Mouse (Mus musculus) ES-E14 (cell line): ENCODE results near the gene Syt12. TPM values are rescaled to one million over a fixed set of nuclear protein-coding genes. Genes with fewer than 3 reads are reported as not detected.

Experiments used
- DNase-seq: peaks from one replicate; pipeline ENCODE4 v3.0.0-alpha.2; 2013; ENCODE audit warnings: low read depth, low spot score
- H3K27ac ChIP-seq: 2 replicates; pipeline ENCODE4 v1.5.1; 2012; ENCODE audit warnings: low read depth, mild to moderate bottlenecking, low read length, moderate library complexity, mixed read lengths; ENCODE audit not compliant: poor library complexity, insufficient read depth, severe bottlenecking
- H3K36me3 ChIP-seq: 2 replicates; pipeline ENCODE4 v1.6.1; 2012; ENCODE audit warnings: mild to moderate bottlenecking, low read length, moderate library complexity, mixed read lengths; ENCODE audit not compliant: control insufficient read depth, poor library complexity, insufficient read depth, severe bottlenecking
- H3K4me1 ChIP-seq, 2 experiments: fragments of 150-350 bp in 1 of 2; sonication (generic) in 1 of 2; 2 replicates each; pipeline ENCODE4 v1.6.1; 2012; ENCODE audit warnings: low read length in 2 of 2, mild to moderate bottlenecking in 1 of 2, mixed read lengths in 1 of 2; ENCODE audit not compliant: control insufficient read depth in 2 of 2, insufficient read depth in 2 of 2, poor library complexity in 1 of 2
- H3K4me3 ChIP-seq, 2 experiments: fragments of 150-350 bp in 1 of 2; sonication (generic) in 1 of 2; 2 replicates each; pipeline ENCODE4 v1.5.1; 2012; ENCODE audit warnings: low read length in 2 of 2, low read depth in 1 of 2, mild to moderate bottlenecking in 1 of 2, mixed read lengths in 1 of 2; ENCODE audit not compliant: insufficient read depth in 1 of 2, poor library complexity in 1 of 2, severe bottlenecking in 1 of 2
- H3K9ac ChIP-seq: 2 replicates; pipeline ENCODE4 v1.6.1; 2012; ENCODE audit warnings: low read depth, mild to moderate bottlenecking, low read length, mixed read lengths; ENCODE audit not compliant: poor library complexity, insufficient read depth, severe bottlenecking
- H3K9me3 ChIP-seq: fragments of 150-350 bp; sonication (generic); 2 replicates; pipeline ENCODE4 v1.6.1; 2012; ENCODE audit warnings: low read depth, mild to moderate bottlenecking, low read length; ENCODE audit not compliant: control insufficient read depth, insufficient read depth
- CHD2 ChIP-seq: IDR thresholded peaks from 2 replicates; pipeline ENCODE4 v1.6.1; 2014; ENCODE audit warnings: mild to moderate bottlenecking, low read depth, low read length, inconsistent platforms
- HCFC1 ChIP-seq: IDR thresholded peaks from 2 replicates; pipeline ENCODE4 v1.6.1; 2012; ENCODE audit warnings: low read length, inconsistent platforms, borderline replicate concordance; ENCODE audit not compliant: insufficient read depth
- MAFK ChIP-seq: IDR thresholded peaks from 2 replicates; pipeline ENCODE4 v1.6.1; 2014; ENCODE audit warnings: mild to moderate bottlenecking, low read depth, low read length, inconsistent platforms; ENCODE audit not compliant: insufficient read depth
- ZC3H11A ChIP-seq: IDR thresholded peaks from 2 replicates; pipeline ENCODE4 v1.6.1; 2012; ENCODE audit warnings: low read depth, mild to moderate bottlenecking, inconsistent platforms, low read length, borderline replicate concordance
- ZNF384 ChIP-seq: IDR thresholded peaks from 2 replicates; pipeline ENCODE4 v1.6.1; 2012; ENCODE audit warnings: low read depth, low read length, inconsistent platforms
- in situ Hi-C, 2 experiments: fragments of 600-800 bp; cut with MboI; formaldehyde crosslinking; loops; one replicate each; pipeline ENCODE4 v1.15.1; 2025; ENCODE audit warnings: low sequenced_read_pairs in 2 of 2, inconsistent platforms in 1 of 2; ENCODE audit not compliant: unreplicated experiment in 2 of 2
- total RNA-seq: library from RNA; depleted of rRNA; stranded (reverse); fragments of 300-350 nt; gene quantifications from 2 replicates; pipeline ENCODE4 v1.2.3, GENCODE M21; 2012

The Syt12 gene
- total RNA-seq, 1 experiment: 0.58 TPM

DNA sequence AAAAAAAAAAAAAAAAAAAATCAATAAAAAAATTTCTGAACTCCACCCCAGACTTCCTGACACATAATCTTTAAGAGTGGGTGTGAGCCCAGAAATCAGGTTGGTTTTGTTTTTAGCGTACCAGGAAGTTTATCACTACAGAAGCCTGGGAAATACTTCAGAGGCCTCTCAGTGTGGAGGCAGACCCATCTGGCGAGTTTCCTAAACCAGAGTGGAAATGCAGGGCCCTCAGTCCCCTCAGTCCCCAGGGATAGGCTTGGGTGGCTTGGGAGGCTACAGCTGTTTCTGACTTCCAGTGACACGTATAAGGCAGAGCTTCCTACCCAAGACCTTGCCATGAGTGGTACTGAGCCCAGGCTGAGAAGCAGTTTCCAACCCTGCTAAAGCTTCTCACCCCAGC is 30.5 kb upstream of the Syt12 start:
- Histone ChIP-seq H3K4me3 (no peak overlapping the region), H3K36me3 (no peaks in the 10 kb centered on the region), H3K9ac (no peak overlapping the region), H3K9me3 (no peaks in the 10 kb centered on the region), H3K4me1 (0 out of 4 replicates have a peak, but pooled peaks cover 0 to 2% of the 10 kb centered on the region in 2 experiments), H3K27ac (no peak overlapping the region)
- in situ Hi-C loops: no loop called here
- TF ChIP-seq ZC3H11A (no peak), HCFC1 (no peak), MAFK (no peak), ZNF384 (no peak), CHD2 (no peak)
- DNase-seq: no peak

DNA sequence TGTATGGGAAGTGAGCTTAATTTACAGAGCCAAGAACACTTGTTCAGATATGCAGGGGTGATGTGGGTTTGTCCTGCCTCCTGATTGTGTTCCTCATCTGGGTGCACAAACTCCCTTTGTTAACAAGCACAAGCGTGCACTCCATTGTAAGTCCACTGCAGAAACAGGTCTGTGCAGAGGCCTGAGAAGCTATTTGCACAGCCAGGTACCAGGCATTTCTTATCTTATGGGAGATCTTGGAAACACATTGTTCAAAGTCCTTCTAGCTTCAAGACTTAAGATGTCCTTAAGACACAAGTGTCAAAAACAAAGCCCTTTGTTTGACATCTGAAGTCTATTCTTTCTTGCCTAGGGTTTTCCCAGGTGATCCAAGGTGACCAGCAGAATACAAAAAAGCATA is 27.6 kb upstream of the Syt12 start:
- H3K9me3 ChIP-seq: no peaks in the 10 kb centered on the region
- in situ Hi-C loops: no loop called here
- no peak overlapping the region for H3K9ac ChIP-seq
- no peak for DNase-seq
- no peak overlapping the region for H3K27ac ChIP-seq
- H3K4me3 ChIP-seq: no peak overlapping the region
- no peaks in the 10 kb centered on the region for H3K4me1 ChIP-seq
- TF ChIP-seq CHD2 (no peak), HCFC1 (no peak), MAFK (no peak), ZC3H11A (no peak), ZNF384 (no peak)
- H3K36me3 ChIP-seq: no peaks in the 10 kb centered on the region

DNA sequence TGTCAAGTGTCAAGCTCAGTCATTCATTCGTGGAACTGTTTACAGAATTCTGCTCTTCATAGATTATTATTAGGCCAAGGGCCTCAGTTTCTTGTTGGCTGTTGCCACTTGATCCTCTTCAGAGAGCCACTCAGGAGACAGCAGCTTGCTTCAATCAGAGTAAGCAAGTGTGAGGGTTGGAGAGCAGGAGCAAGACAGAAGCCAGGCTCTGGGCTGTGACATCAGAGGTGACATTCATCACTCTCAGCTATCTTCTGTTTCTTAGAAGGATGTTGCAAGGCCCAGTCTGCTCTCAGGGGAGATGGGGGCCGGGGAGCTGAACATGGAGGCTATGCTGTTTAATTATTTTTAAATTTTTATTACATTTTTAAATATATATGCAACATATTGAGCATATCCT is 25.5 kb upstream of the Syt12 start:
- peaks cover 0 to 5% of the 10 kb centered on the region in 2 experiments; a peak in 2 of 4 replicates for H3K4me1 ChIP-seq
- in situ Hi-C loops: no loop called here
- H3K9ac ChIP-seq: no peak overlapping the region
- DNase-seq: no peak
- TF ChIP-seq HCFC1 (no peak), MAFK (no peak), ZNF384 (no peak), ZC3H11A (no peak), CHD2 (no peak)
- H3K36me3 ChIP-seq: no peaks in the 10 kb centered on the region
- no peak overlapping the region for H3K27ac ChIP-seq
- H3K4me3 ChIP-seq: no peak overlapping the region
- no peaks in the 10 kb centered on the region for H3K9me3 ChIP-seq

DNA sequence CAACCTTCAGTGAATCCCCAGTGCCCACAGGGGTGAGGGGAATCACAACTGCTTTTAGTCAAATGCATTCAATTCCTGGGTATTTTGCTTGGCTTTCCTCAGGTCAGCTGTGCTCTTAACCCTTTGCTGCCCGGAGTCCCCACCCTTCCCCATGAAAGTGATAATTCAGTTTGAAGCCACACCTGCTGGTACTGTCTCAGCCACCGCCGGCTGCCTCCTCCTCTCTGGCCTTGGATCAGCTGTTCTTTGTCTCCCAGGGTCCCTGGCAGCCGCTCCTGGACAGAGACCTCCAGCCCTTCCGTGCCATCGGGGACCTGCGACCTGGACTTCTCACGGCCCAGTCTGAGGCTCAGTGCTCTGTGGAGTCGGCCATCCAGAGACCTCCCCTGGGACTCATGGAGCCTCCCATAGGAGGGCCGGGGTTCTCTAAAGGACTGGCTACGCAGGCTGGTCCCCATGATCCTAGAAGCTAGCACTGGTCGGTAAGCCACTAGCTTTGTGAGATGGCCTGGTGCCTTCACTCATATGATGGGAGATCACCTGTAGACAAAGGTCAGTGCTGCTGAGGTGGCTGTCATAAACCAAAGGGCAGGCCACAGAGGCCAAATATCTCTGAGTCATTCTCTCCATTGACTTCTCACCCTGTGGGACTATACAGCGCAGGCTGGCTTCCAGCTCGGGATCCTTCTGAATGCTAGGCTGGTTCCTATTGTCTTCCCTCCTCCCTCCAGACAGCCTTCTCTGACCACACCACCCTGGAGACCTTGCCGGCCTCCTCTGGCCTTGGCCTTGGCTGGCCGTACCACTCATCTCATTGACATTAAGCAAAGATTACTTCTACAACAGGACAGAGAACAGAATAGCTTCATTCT is 21.1 kb upstream of the Syt12 start, which contains the start of gene 2010003K11Rik:
Gene 2010003K11Rik (minus strand): TSS at position 522 of the 872 bp plus-strand sequence.
- no peak within 1 kb of the TSS for H3K4me3 ChIP-seq
- in situ Hi-C loops: no loop called here
- no peak within 1 kb of the TSS for H3K9ac ChIP-seq

More for the DNA sequence above, 21.1 kb upstream of the Syt12 start, which contains the start of gene 2010003K11Rik:
- H3K9me3 ChIP-seq: no peaks in the 10 kb centered on the region
- H3K4me1 ChIP-seq: peaks cover 0 to 7% of the 10 kb centered on the region in 2 experiments; a peak in 2 of 4 replicates
- TF ChIP-seq ZNF384 (no peak), CHD2 (no peak), ZC3H11A (no peak), HCFC1 (no peak), MAFK (no peak)
- no peaks in the 10 kb centered on the region for H3K36me3 ChIP-seq
- no peak for DNase-seq
- no peak within 1 kb of the TSS for H3K27ac ChIP-seq
